13 mouse cellular contexts compared by ENCODE assay signal in the genomic region with DNA sequence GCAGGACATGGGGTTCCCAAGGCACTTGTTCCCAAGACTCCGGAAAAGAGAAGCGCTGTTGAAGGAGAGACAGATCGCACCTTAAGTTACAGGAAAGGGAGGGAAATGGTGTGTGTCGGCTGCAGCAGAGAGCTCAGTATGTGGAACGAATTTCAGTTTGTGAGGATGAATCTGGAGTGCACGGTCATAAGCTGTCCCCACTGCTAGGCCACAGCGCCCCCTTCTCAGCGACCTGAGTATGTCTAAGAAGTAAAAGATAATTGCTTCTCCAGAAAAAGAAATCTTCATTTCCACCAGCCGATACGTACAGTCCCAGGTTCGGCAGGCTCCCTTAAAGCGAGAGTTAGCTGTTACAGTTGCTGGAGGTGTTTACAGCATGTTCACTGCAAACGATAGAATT. TPM values are rescaled to one million over a fixed set of nuclear protein-coding genes. Genes with fewer than 3 reads are reported as not detected.
DNase-seq lines count a peak whose midpoint lies in the region; ATAC-seq and TF ChIP-seq lines count a peak whose summit lies in the region.
"Had no signal": no experiment of that assay in that cellular context is flagged by ENCODE, and none has a peak within 500 bp of the region (broad histone marks: within the 10 kb centered on the region; RNA-seq: fewer than 3 reads in every experiment).

No protein-coding gene starts in this region.

- H3K27ac ChIP-seq in hindbrain, embryonic 10.5 days: peak overlapping the region; percentile 50
- no peak overlapping the region for H3K27ac ChIP-seq in hindbrain, embryonic 11.5 days (ENCODE audit: low read depth, low read length)
- no peak overlapping the region for H3K27ac ChIP-seq in liver, embryonic 14.5 days
- H3K27ac ChIP-seq in liver, embryonic 12.5 days: no peak overlapping the region
- no peak overlapping the region for H3K27ac ChIP-seq in bone marrow, adult 2 months (ENCODE audit: control insufficient read depth, insufficient read depth, low read depth, low read length, poor library complexity)
- H3K27ac ChIP-seq in hindbrain, embryonic 13.5 days: no peak overlapping the region
- H3K27ac ChIP-seq: heart, embryonic 10.5 days; limb, embryonic 15.5 days; stomach, embryonic 15.5 days had no signal

- H3K9ac ChIP-seq in hindbrain, embryonic 11.5 days (ENCODE audit: low read depth, low read length): no peak overlapping the region
- H3K9ac ChIP-seq in liver, embryonic 14.5 days (replicated peaks): no peak overlapping the region
- no peak overlapping the region for H3K9ac ChIP-seq in liver, embryonic 12.5 days
- no peak overlapping the region for H3K9ac ChIP-seq in hindbrain, embryonic 13.5 days
- H3K9ac ChIP-seq: limb, embryonic 15.5 days; stomach, embryonic 15.5 days had no signal

- no peak for DNase-seq in hindbrain, embryonic 10.5 days (ENCODE audit: low spot score)
- DNase-seq in hindbrain, embryonic 11.5 days (ENCODE audit: low spot score): no peak
- no peak for DNase-seq in liver, embryonic 14.5 days (ENCODE audit: low read depth in 3 of 3, low spot score in 3 of 3)
- DNase-seq in cerebellum, adult 18-20 months: no peak
- DNase-seq: heart, postnatal 36 days; kidney, postnatal 25 days had no signal

- no peak for TF ChIP-seq POLR2A in bone marrow, adult 2 months (IDR thresholded peaks at IDR 0.05; ENCODE audit: borderline replicate concordance, control insufficient read depth, low read depth, low read length)

- peak; percentile 30 for TF ChIP-seq CTCF in liver, embryonic 14.5 days (IDR thresholded peaks at IDR 0.05; ENCODE audit: low read depth)
- TF ChIP-seq CTCF in bone marrow, adult 2 months (IDR thresholded peaks at IDR 0.05; ENCODE audit: control insufficient read depth, insufficient read depth, low read length): 0 out of 2 replicates have a peak, but pooled peaks have one; percentile 19

- TF ChIP-seq EP300 in liver, embryonic 14.5 days (IDR thresholded peaks at IDR 0.05; ENCODE audit: low read depth): no peak

- H3K4me3 ChIP-seq in hindbrain, embryonic 10.5 days: no peak overlapping the region
- no peak overlapping the region for H3K4me3 ChIP-seq in hindbrain, embryonic 11.5 days (ENCODE audit: low read depth, low read length)
- H3K4me3 ChIP-seq in liver, embryonic 14.5 days (ENCODE audit: insufficient read depth in 1 of 2, low read depth in 2 of 2, low read length in 2 of 2): no peak overlapping the region
- H3K4me3 ChIP-seq in liver, embryonic 12.5 days: no peak overlapping the region
- H3K4me3 ChIP-seq in bone marrow, adult 2 months (replicated peaks; ENCODE audit: control insufficient read depth, low read depth, low read length): no peak overlapping the region
- H3K4me3 ChIP-seq in hindbrain, embryonic 13.5 days: no peak overlapping the region
- H3K4me3 ChIP-seq: heart, embryonic 10.5 days; limb, embryonic 15.5 days; stomach, embryonic 15.5 days had no signal

- H3K36me3 ChIP-seq in hindbrain, embryonic 10.5 days: peaks cover 89% of the 10 kb centered on the region
- H3K36me3 ChIP-seq in hindbrain, embryonic 11.5 days (ENCODE audit: control insufficient read depth, insufficient read depth, low read length): peaks cover 7% of the 10 kb centered on the region; the same call in 1 of the 2 replicates
- no peaks in the 10 kb centered on the region; the same call in 1 of the 2 replicates for H3K36me3 ChIP-seq in liver, embryonic 14.5 days (replicated peaks; ENCODE audit: control insufficient read depth, insufficient read depth, low read depth)
- peaks cover 51% of the 10 kb centered on the region for H3K36me3 ChIP-seq in liver, embryonic 12.5 days
- peaks cover 25% of the 10 kb centered on the region for H3K36me3 ChIP-seq in hindbrain, embryonic 13.5 days

- 60% methylated on average over 13 of the region's 13 CpGs for WGBS in hindbrain, embryonic 10.5 days
- WGBS in hindbrain, embryonic 11.5 days: 60% methylated on average over 13 of the region's 13 CpGs
- WGBS in liver, embryonic 14.5 days (ENCODE audit: insufficient replicate concordance): 75% methylated on average over 13 of the region's 13 CpGs
- 71% methylated on average over 13 of the region's 13 CpGs for WGBS in liver, embryonic 12.5 days (ENCODE audit: insufficient replicate concordance)
- WGBS in bone marrow, adult 2 months: 88% methylated on average over 13 of the region's 13 CpGs
- 58% methylated on average over 13 of the region's 13 CpGs for WGBS in hindbrain, embryonic 13.5 days

- peaks cover 7% of the 10 kb centered on the region for H3K9me3 ChIP-seq in hindbrain, embryonic 10.5 days
- peaks cover 4% of the 10 kb centered on the region; the same call in 1 of the 2 replicates for H3K9me3 ChIP-seq in hindbrain, embryonic 11.5 days (ENCODE audit: control insufficient read depth, low read length)
- H3K9me3 ChIP-seq in liver, embryonic 14.5 days (ENCODE audit: control insufficient read depth, low read length): no peaks in the 10 kb centered on the region
- 0 out of 2 replicates have a peak, but pooled peaks cover 4% of the 10 kb centered on the region for H3K9me3 ChIP-seq in liver, embryonic 12.5 days (replicated peaks)
- 0 out of 2 replicates have a peak, but pooled peaks cover 3% of the 10 kb centered on the region for H3K9me3 ChIP-seq in hindbrain, embryonic 13.5 days
- H3K9me3 ChIP-seq: heart, embryonic 10.5 days; limb, embryonic 15.5 days; stomach, embryonic 15.5 days had no signal

- H3K27me3 ChIP-seq in hindbrain, embryonic 10.5 days (ENCODE audit: insufficient read depth, poor library complexity, severe bottlenecking): no peaks in the 10 kb centered on the region
- H3K27me3 ChIP-seq in hindbrain, embryonic 11.5 days (ENCODE audit: control insufficient read depth, insufficient read depth, low read length): no peaks in the 10 kb centered on the region
- H3K27me3 ChIP-seq in liver, embryonic 14.5 days (ENCODE audit: control insufficient read depth, insufficient read depth, low read length): no peaks in the 10 kb centered on the region
- no peaks in the 10 kb centered on the region for H3K27me3 ChIP-seq in liver, embryonic 12.5 days (replicated peaks)
- H3K27me3 ChIP-seq in hindbrain, embryonic 13.5 days: no peaks in the 10 kb centered on the region
- H3K27me3 ChIP-seq: limb, embryonic 15.5 days; Patski; stomach, embryonic 15.5 days had no signal

- H3K4me1 ChIP-seq in hindbrain, embryonic 10.5 days (replicated peaks): peaks cover 24% of the 10 kb centered on the region
- H3K4me1 ChIP-seq in hindbrain, embryonic 11.5 days (replicated peaks; ENCODE audit: control insufficient read depth, insufficient read depth, low read length): 0 out of 2 replicates have a peak, but pooled peaks cover 2% of the 10 kb centered on the region
- H3K4me1 ChIP-seq in liver, embryonic 14.5 days (replicated peaks; ENCODE audit: control insufficient read depth in 2 of 2, insufficient read depth in 2 of 2, low read length in 1 of 2): peaks cover 3 to 29% of the 10 kb centered on the region in 2 experiments
- peaks cover 58% of the 10 kb centered on the region for H3K4me1 ChIP-seq in liver, embryonic 12.5 days
- H3K4me1 ChIP-seq in bone marrow, adult 2 months (ENCODE audit: control insufficient read depth, insufficient read depth, low read length): peaks cover 4% of the 10 kb centered on the region; the same call in 1 of the 2 replicates
- H3K4me1 ChIP-seq in hindbrain, embryonic 13.5 days (replicated peaks): peaks cover 12% of the 10 kb centered on the region; the same call in 1 of the 2 replicates
- H3K4me1 ChIP-seq: stomach, embryonic 15.5 days had no signal

- H3K4me2 ChIP-seq in hindbrain, embryonic 11.5 days (replicated peaks; ENCODE audit: low read depth, low read length): no peak overlapping the region
- H3K4me2 ChIP-seq in liver, embryonic 14.5 days (ENCODE audit: low read depth): no peak overlapping the region
- no peak overlapping the region for H3K4me2 ChIP-seq in liver, embryonic 12.5 days
- H3K4me2 ChIP-seq in hindbrain, embryonic 13.5 days: no peak overlapping the region; the same call in 1 of the 2 replicates
- H3K4me2 ChIP-seq: limb, embryonic 15.5 days; stomach, embryonic 15.5 days had no signal

- no peak for ATAC-seq in hindbrain, embryonic 11.5 days (ENCODE audit: low FRiP score)
- no peak for ATAC-seq in liver, embryonic 14.5 days (ENCODE audit: insufficient read depth)
- no peak for ATAC-seq in liver, embryonic 12.5 days
- ATAC-seq in hindbrain, embryonic 13.5 days (ENCODE audit: low FRiP score): 0 out of 2 replicates have a peak, but pooled peaks have one; percentile 52
- ATAC-seq: Patski had no signal

RNA-seq across cellular contexts. Expression of gene Heg1, which starts 44.3 kb away (rescaled TPM):
- 21.9 and 22.8 TPM in 2 replicates for polyA plus RNA-seq in hindbrain, embryonic 10.5 days (2016; fragmentation: Nextera tagmentation; extraction: Ambion mirVana)
- polyA plus RNA-seq in hindbrain, embryonic 11.5 days (2014; fragmentation: Nextera tagmentation; extraction: Ambion mirVana): 22.8 and 23.4 TPM in 2 replicates
- 3.2 and 3.5 TPM in 2 replicates for polyA plus RNA-seq in liver, embryonic 14.5 days (2012; rRNA removed)
- 3.5 and 4.0 TPM in 2 replicates for polyA plus RNA-seq in liver, embryonic 14.5 days (2014; fragmentation: Nextera tagmentation; extraction: Ambion mirVana)
- 8.5 and 8.9 TPM in 2 replicates for polyA plus RNA-seq in liver, embryonic 12.5 days (2016; fragmentation: Nextera tagmentation; extraction: Ambion mirVana)
- polyA plus RNA-seq in bone marrow, adult 2 months (2011; ENCODE audit: insufficient read depth, insufficient read length, low replicate concordance, missing spikeins): 10.0 and 10.1 TPM in 2 replicates
- polyA plus RNA-seq in hindbrain, embryonic 13.5 days (2015; fragmentation: Nextera tagmentation; extraction: Ambion mirVana): 10.2 and 10.6 TPM in 2 replicates
